Mouse (Mus musculus): ENCODE measurements around the gene Mbd4.
"Not testable (repeated sequence)": the region's sequence is repeated elsewhere in the genome, so short reads cannot be mapped to it uniquely, and the experiment has no call there.

Gene Mbd4

DNA sequence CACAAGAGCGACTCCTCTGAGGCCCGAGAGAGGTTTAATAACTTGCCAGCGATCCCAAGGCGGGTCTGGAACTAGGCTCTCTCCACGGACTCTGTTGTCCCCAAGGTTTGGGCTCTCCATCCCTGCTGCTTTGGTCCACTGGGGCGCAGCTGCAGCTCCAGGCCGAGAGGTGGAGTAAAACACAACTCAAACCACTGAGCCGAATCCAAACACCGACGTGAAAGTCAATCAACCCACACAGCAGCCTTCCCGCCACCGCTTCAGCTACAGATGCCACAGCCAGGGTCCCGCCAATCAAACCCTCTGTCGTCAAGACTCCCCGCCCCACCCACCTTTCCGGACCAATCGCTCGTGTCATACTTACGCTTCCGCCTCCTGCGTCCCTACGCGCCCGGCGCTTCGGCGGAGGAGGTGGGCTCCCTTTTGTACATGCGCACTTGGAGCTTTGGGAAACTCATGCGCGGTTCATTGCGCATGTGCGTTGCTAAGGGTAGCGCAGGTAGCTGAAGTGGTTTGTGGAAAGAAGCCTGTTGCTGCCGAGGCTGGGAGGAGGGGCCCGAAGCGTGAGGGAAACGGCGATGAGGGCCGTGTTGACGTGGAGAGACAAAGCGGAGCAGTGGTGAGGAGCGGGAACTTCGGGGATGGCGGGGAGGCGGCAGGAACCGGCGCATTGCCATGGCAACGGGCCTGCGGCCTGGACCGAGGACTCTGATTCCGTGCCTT is at the start of gene Mbd4, which contains the start of gene Ift122:
TSS of gene Mbd4 (minus strand) at position 281 of the 723 bp plus-strand sequence.
TSS of gene Ift122 (plus strand) at position 380 of the 723 bp plus-strand sequence.
- DNase-seq (ENCODE audit: low spot score), result peak; percentile 99

DNA sequence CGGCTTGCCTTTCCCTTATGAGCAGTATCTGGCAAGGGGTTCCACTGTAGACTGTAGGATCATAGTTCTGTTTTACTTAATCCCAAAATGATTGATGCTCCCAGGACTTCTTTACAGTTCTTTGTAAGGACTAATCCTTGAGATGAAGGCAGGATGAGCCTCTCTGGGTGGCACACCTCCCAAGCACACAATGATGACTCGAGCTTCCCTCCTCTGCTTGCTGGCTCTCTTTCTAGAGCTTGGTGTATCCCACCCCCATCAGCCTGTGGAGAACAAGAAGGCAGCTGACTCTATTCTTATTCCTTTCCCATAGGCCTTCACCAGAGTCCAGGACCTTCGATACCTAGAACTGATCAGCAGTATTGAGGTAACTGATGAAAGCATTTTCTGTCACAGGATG is 49.4 kb upstream of the Mbd4 start:
- no peak for DNase-seq (ENCODE audit: low spot score)

DNA sequence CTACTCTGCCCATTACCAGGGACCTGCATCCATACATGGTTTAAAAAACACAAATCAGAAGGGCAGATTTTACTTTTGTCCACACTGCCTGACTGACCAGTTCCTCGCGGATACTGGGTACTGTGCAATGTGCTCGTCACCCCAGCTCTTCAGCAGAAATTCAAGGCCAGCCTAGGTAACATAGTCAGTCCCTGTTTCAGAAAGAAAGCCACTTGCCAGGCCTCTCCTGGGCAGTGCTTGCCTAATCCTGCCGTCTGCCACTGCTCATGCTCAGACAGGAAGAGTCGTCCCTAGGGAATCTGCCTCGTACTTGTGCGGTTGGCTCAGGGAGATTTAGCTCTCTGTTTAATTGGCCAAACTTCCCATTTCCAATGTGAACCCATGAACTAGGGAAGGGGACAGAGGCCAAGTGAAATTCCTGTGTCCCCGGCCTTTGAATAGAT is 48.3 kb upstream of the Mbd4 start:
- DNase-seq (ENCODE audit: low spot score), result peak; percentile 79

DNA sequence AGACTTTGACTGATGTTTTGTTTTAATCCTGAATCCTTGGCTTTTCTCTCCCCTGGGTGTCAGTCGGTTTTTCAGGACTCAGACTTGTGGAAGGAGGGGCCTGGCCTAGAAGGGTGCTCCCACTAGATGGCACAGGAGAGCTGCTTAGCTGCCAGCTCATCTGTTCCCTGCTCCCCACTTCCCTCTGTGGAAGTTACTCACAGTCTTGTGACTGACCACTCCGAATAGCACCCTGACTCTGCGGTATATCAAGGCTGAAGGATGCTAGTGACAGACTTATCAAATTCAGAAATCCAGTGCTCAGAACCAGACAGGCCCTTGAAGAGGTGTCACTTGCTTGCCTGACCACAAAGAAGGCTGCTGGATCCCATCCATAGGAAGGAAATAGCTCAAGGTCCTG is 47.9 kb upstream of the Mbd4 start:
- DNase-seq (ENCODE audit: low spot score), result peak; percentile 75

DNA sequence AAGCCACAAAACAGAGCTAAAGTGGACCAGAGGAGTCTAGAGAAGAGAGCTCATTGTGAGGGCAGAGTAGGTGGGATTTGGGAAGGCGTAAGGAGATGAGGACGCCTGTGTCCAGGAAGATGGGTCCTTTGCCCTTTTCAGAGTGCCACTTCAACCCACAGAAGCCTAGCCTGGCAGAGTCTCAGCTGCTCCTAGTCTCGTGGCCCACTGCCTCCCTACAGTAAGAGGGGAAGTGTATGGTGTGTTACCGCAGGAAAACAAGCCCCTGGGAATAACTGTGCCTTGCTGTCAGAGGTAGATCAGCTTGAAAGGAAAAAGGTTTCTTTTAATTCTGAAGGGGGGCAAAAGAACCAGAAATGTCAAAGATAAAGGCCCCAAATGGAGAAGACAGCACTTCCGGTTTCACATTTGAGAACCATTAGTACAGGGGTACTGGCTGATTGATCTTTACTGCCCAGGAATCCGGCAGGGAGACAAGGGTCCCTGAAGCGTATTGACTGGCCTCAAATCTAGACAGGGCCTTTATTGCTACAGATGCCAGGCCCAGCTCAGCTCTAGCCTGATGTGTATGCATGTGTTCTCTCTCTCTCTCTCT is 44.9 kb upstream of the Mbd4 start:
- no peak for DNase-seq (ENCODE audit: low spot score)

DNA sequence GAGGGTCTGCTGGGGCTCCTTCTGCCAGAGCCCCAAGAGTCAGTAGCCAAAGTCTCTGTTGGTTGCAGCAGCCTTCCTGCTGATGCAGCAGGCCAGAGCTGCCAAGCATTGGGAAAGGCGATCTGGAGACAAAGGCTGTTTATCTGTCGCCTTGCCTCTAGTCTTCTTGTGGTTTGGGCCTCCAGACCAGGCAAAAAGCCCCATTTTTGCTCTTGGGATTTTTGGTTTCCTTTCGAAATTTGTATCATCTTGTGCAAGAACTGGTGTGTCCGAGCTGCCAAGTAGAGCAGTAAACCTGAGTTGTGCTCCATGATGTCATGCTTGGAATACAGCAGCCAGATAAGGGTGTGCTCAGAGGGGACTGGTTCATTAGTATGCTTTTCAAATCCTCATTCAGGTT is 43.9 kb upstream of the Mbd4 start:
- DNase-seq (ENCODE audit: low spot score), result no peak

DNA sequence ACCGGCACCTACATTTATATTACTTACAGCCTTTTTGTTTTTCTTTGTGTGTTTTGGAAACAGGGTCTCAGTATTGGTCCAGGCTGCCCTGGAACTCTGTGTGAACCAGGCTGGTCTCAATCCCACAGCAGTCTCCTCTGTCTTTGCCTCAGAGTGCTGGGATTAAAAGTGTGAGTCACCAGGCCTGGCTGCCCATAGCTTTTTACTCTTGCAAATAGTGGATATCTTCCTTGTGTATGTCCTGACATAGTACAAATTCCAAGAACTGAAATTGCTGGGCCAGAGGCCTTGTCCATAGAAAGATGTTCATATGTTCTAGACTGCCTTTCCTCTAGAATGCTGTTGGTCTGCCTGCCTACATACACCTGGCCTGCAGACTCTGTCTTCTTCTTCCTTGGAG is 43.2 kb upstream of the Mbd4 start:
- no peak for DNase-seq (ENCODE audit: low spot score)

DNA sequence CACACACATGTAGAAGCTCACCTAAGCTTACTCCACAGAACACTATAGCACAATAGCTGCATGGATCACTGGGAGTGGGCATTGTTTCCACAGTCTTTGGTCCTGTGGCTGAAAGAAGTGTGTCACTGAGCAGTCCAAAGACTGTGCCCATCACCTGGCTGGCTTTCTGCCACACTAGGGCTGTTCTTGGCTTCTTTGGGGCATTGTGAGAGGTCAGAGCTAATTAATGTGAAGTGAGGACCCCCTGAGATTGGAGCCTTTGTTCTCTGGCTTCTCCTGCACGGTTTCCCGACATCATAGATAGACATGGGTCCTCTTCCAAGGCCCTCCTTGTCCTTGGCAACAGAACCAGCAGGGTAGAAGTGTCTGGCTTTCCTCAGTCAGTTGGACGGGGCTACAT is 39.2 kb upstream of the Mbd4 start:
- no peak for DNase-seq (ENCODE audit: low spot score)

DNA sequence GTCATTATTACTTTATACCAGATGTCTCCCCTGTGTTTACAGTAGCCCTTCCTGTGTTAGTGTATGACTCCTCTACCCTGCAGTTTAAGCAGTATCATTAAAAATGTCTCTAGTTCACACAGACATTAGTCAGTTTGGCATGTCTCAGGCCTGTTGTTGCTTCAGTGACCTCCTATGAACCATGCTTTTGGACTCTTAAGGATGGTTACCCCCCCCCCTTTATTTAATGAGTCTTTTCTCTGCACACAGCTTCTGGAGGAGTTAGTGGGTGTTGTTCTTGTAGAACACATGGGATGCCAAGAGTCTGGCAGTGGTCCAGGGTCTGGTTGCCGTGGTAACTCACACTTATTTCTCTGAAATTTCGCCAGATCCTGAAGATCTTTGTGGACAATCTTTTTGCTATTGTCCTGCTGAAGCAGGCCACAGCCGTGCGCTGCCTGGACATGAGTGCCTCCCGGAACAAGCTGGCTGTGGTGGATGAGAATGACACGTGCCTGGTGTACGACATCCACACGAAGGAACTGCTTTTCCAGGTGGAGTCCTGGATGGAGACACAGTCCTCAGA is 38.4 kb upstream of the Mbd4 start:
- peak; percentile 67 for DNase-seq (ENCODE audit: low spot score)

DNA sequence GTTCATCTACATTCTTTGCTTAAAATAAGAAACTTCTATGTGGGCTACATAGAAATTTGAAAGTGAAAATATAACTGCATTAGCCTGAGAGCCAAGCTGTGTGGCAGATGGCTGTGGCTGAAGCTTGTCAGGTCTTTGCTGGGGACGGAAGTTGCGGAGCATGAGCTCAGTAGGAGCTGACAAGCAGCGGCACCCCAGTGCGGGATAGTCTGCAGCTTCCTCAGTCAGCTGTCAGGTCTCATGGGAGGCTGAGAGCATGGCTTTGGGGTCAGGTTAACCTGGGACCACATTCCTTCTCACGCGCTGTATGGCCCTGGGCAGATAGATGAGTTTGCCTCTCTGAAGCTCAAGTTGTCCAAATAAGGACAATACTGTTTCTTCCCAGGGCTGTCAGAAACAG is 37.9 kb upstream of the Mbd4 start:
- no peak for DNase-seq (ENCODE audit: low spot score)

DNA sequence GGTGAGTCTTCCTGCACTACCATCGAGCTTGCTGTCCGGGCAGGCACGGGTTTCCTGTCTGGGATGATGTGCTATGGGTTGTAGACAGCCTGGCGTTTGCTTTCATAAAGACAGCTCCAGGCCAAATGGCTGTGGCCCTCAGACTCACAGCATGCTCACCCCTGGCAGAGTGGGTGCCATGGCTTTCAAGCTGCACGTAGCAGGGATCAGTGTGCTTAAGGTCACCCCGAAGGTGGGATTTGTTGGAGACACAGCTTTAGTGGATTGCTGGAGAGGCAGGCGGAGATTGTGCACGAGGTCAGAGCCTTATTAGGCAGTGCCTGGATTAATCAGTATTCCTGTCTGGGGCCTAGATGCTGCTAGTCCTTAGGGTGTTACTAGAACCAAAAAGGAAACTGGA is 37.4 kb upstream of the Mbd4 start:
- no peak for DNase-seq (ENCODE audit: low spot score)

DNA sequence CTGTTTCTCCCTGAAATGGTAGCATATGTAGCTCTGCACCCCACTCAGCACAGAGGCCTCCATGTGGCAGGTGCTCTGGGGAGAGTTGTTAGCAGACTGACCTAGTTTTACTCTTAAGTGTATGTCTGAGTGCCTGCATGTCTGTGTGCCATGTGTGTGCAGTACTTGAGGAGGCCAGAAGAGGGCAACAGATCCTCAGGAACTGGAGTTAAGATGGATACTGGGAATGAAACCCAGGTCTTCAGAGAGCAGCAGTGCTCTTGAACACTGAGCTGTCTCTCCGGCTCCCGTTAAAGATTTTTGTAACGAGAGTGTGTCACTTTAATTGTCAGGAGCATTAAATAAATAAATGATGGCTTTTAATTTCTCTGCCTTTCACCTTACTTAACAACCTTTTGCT is 35.1 kb upstream of the Mbd4 start:
- DNase-seq (ENCODE audit: low spot score), result peak; percentile 18

DNA sequence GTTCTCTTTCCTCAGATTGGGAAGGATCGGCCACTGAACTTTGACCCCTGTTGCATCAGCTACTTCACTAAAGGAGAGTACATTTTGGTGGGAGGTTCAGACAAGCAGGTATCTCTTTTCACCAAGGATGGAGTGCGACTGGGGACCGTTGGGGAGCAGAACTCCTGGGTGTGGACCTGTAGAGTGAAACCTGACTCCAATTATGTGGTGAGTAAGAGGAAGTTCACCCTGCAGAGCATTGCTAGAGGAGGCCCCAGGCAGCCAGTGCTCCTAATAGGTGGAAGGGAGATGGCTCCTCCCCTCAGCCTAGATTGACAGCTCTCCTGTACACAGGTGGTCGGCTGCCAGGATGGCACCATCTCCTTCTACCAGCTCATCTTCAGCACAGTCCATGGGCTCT is 33.7 kb upstream of the Mbd4 start:
- DNase-seq (ENCODE audit: low spot score), result no peak

DNA sequence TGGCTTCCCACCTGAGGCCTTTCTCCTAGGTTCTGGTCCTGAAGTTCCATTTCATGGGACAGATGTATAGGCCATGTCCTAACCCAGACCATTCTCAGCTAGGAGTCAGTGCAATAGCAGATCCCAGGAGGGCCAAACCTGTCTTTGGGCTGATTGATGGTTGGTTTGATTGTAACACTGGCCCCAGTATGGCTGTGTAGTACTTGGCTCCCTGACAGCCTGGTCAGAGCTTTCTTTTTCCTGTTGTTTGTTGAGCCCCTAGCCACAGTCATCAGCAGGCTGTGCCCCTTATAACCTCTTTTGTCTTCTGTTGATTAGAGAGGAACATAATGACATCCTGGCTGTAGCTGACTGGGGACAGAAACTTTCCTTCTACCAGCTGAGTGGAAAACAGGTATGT is 30.8 kb upstream of the Mbd4 start:
- DNase-seq (ENCODE audit: low spot score), result no peak

DNA sequence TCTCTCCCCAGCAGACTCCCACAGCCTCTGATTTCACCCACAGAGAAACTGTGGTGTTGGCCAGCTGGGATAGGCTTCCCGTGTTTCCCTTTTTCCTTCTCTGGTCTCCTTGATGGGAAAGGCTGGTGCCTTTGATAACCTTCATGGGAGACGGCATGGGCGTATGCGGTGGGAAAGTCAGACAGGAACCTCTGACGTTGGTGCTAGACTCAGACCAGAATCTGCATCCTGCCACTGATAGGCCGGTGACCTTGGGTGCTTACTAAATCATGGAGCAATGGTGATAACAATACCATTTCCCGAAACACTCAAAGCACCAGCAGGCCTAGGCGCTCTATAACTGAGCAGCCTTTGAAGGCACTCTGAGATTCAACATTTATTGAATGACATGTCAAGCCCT is 27.6 kb upstream of the Mbd4 start:
- no peak for DNase-seq (ENCODE audit: low spot score)

DNA sequence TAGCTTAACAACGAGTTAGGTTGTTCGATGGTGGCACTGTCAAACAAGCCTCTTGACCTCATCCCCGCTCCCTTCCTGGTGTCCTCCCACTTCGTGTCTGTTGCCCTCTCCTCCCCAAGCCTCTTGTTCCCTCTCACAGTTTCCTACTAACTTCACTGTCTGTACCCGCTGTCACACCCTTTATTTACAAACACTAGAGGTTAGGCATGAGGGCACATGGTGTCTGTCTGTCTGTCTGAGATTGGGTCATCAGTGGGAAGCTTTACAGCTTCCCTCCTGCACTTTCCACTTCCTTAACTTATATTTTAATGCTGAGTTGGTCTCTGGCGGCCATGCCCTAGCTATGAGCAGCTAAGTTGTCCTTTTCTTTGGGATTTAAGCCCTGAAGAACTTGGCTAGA is 26.6 kb upstream of the Mbd4 start:
- DNase-seq (ENCODE audit: low spot score), result no peak

DNA sequence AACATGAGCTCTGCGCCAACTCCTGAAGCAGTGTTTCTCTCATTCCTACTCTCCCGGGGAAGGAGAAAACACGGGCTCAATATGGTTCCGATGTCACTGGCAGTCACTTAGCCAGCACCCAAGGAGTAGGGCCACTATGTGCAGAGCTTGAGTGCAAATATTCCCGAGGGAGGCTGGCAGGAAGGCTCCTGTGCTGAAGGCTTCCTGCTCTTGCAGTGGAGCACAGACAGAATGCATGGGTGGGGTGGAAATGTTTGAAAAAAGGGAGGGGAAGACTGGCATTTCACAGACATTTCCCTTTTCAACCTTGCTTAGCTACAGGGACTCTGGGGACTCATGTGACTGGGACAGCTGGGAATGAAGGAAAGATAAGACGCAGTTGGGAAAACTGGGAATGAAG is 25.5 kb upstream of the Mbd4 start:
- DNase-seq (ENCODE audit: low spot score), result no peak

DNA sequence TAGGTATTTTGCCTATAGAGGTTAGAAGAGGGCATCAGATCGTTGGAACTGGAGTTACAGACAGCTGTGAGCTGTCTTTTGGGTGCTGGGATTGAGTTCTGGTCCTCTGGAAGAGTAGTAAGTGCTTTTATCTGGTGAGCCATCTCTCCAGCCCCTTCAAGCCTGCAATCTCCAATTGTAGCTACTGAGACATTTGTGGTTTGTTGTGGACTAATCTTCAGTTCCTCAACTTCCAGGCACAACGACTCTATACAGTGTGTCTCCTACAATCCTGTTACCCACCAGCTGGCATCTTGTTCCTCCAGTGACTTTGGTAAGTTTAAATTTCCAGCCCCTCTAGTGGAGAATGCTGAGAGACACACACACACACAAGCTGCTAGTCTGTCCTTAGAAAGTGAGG is 24.1 kb upstream of the Mbd4 start:
- DNase-seq (ENCODE audit: low spot score), result no peak

DNA sequence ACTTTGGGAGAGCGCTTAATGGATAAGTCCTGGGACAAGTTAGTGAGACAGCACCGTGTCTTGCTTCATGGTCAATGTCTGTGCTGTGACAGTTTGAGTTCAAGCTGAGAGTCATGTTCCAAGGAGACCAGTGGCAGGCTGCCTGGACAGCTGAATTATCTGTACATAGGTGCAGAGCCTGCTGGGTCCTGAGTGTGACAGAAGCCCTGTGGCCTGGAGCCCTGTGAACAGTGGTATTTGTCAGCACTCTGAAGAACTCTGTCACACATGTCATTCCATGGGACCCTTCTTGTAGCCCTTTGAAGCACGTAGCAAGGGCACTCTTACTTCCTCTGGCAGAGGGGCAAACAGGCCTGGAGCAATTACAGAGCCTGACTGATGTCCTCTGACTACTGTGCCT is 18.1 kb upstream of the Mbd4 start:
- DNase-seq (ENCODE audit: low spot score), result not testable (repeated sequence)

DNA sequence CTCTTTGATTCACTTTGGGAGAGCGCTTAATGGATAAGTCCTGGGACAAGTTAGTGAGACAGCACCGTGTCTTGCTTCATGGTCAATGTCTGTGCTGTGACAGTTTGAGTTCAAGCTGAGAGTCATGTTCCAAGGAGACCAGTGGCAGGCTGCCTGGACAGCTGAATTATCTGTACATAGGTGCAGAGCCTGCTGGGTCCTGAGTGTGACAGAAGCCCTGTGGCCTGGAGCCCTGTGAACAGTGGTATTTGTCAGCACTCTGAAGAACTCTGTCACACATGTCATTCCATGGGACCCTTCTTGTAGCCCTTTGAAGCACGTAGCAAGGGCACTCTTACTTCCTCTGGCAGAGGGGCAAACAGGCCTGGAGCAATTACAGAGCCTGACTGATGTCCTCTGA is 14.0 kb upstream of the Mbd4 start:
- not testable (repeated sequence) for DNase-seq (ENCODE audit: low spot score)

DNA sequence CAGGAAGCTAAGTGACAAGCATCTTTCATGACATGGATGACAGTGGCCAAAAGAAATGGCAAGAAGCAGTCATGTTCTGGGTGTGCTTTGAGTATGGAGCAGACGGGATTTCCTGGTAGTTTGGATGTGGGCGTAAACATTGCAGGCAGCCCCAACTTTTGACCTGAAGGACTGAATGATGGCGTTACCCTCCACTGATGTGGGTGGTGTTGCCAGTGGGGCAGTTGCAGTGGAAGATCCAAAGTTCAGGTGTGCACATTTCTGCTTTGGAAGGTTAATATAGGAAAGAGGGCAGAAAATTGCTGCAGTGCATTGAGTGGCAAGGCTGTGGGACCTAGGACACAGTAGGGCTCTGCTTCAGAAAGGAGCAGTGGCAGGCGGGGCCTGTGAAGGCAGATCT is 12.1 kb upstream of the Mbd4 start:
- DNase-seq (ENCODE audit: low spot score), result no peak

DNA sequence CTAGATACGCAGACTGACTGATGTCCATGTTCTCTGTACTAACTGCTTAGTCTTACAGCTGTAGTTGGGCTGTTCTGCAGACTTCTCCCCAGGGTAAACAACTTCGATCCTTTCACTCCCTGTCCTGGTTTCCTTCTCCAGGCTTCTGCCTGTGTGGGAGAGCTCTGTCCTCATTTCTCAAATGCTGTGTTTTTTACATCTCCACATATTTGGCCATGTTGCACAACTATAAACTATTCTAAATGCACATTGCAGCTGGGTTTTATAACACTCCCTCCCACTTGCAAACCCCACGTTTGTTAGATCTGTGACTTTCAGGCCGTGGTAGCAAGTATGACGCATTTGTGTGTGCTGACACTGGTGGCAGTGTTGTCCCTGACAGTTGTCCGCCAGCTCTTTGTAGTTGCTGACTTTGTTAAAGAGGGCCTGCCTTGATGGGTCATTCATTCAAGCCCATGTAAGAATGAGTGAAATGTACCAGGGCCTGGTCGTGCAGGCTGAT is 10.2 kb upstream of the Mbd4 start:
- no peak for DNase-seq (ENCODE audit: low spot score)

DNA sequence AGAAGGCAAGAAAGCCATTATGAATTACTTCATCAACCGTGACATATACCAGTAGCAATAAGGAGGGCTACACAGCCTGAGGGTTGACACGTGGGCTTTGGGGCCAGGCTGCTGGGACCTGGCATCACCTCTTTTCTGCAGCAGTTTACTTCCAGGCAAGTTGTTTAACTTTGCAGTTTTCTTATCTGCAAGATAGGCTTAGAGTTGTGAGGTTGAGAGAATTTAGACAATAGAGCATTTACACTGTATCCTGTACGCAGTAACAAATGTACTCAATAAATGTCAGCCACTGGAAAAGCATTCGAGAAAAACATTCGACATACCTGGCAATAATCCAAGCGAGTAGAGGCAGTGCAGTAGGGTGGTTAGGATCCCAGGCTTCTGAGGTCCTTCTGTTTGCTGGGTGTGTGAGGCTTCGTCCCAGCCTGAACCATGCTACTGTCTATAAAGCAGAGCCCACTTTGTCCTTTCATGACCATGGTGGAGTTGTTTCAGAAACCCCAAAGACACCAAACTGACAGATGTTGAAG is 6.9 kb upstream of the Mbd4 start:
- DNase-seq (ENCODE audit: low spot score), result no peak

Measured in MN1 (cell line).